Mouse (Mus musculus): ENCODE measurements around the gene Rpl22.
A peak's percentile ranks its signal among the peaks of the same experiment; 100 is the strongest.

DNA sequence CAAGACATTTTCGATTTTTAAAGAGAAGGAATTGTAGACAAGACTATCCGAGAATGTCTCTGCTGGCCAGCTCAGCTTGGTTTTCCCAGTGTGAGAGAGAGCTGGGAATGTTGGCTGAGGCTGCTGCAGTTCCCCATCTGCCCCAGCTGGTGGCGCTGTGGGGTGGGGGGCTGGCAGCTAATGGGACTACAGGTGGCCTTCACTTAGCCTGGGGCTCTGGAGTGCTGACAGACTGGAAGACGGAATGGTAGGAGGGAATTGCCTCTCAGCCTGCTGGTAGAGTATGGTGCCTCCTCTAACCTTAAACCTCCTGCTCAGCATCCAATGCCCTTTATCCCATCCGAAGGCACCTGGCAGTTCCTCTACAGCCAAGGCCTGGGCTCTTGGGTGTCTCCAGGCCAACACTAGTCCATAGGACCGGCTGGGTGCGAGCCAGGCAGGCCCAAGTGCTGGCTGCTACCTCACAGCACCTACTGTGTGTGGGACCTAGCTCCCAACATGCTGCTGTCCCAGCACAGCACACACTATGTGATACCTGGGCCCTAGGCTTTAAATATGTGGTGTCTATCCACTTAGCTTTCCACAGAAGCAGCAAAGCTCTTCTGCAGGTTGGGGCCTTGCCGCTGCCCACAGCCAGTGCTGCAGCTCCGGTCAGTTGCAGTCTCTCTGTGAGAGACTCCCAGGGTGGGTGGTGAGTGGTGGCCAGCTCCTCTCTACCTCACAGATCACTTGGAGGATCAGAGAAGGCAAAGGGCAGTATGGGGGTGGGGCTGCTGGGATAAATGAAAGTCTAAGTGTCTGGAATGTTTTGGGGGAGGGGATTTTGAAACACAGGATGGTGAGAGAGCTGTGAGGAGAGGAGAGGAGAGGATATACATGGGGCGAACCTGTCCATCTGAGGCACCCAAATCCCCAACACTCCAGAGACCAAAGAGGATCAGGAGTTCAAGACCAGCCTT is 48.9 kb upstream of the Rpl22 start:
- TF ChIP-seq POLR2A (IDR thresholded peaks at IDR 0.05; ENCODE audit: extremely low read depth, insufficient read depth, low read length) (no peak), CTCF (IDR thresholded peaks at IDR 0.05; ENCODE audit: extremely low read depth, insufficient read depth, low read length) (peak; percentile 43)

All from cortical plate, adult 2 months (tissue).